Mouse (Mus musculus): ENCODE measurements at regions not wholly inside any gene's neighbourhood (a gene's known extent, or its start where the extent isn't known, plus 50 kb on each side); places are given as distances from the start of the nearest gene placed in this dataset.

DNA sequence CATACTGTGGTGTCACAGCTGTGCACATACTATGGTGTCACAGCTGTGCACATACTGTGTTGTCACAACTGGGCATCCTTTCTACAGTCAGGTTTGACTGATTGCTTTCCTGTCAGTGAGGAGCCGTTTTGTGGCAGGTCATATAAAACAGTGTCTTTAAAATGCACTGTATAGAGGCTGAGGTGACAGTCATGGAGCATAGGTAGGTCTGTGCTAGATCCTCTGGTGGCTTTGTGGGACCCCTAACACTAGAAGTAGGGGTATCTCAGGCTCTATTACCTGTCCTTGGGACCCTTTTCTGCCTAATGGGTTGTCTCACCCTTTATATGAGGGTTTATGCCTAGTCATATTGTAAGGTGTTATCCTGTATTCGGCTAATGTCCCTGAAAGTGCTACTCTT lies 132.4 kb upstream of the Map3k7 start:
- Histone ChIP-seq H3K4me1 (no peaks in the 10 kb centered on the region), H3K4me2 (no peak overlapping the region), H3K27ac (no peak overlapping the region), H3K9me3 (replicated peaks) (0 out of 2 replicates have a peak, but pooled peaks cover 14% of the 10 kb centered on the region), H3K36me3 (no peaks in the 10 kb centered on the region), H3K4me3 (no peak overlapping the region), H3K27me3 (replicated peaks) (no peaks in the 10 kb centered on the region), H3K9ac (no peak overlapping the region)
- WGBS (ENCODE audit: insufficient replicate concordance): 68% methylated on average over 2 of the region's 2 CpGs
- ATAC-seq: no peak

- H3K27ac ChIP-seq: no peak overlapping the region
- no peak overlapping the region for H3K9ac ChIP-seq
- H3K9me3 ChIP-seq (replicated peaks): 0 out of 2 replicates have a peak, but pooled peaks cover 1% of the 10 kb centered on the region
- 75% methylated on average over 4 of the region's 4 CpGs for WGBS (ENCODE audit: insufficient replicate concordance)
- ATAC-seq: no peak
- H3K4me2 ChIP-seq: no peak overlapping the region
- H3K4me3 ChIP-seq: no peak overlapping the region
- no peaks in the 10 kb centered on the region for H3K4me1 ChIP-seq
- H3K36me3 ChIP-seq: no peaks in the 10 kb centered on the region
- H3K27me3 ChIP-seq (replicated peaks): no peaks in the 10 kb centered on the region
These were observed 130.1 kb upstream of the Map3k7 start for GRCm38 (mm10) chr4:31833828-31834227.

DNA sequence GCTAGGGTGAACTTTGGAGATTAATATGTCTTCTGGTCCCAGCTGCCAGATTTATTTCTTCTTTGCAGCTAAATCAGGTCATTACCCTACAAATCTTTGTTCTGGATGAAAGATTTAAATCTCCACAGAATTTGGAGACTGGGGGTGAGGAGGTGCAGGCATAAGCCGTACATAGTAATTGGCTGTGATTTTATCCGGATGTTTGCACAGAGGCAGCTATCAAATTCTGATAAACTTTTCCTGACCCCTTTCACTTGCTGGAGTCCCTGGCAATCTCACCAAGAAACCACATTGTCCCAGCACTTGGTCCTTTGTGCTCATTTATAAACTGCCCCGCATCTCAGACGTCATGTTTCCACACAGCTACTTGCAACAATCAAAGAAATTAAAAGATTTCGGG lies 128.8 kb upstream of the Map3k7 start:
- no peaks in the 10 kb centered on the region for H3K4me1 ChIP-seq
- no peaks in the 10 kb centered on the region for H3K9me3 ChIP-seq (replicated peaks)
- H3K36me3 ChIP-seq: no peaks in the 10 kb centered on the region
- no peak overlapping the region for H3K4me2 ChIP-seq
- 63% methylated on average over 5 of the region's 5 CpGs for WGBS (ENCODE audit: insufficient replicate concordance)
- no peaks in the 10 kb centered on the region for H3K27me3 ChIP-seq (replicated peaks)
- no peak overlapping the region for H3K9ac ChIP-seq
- H3K4me3 ChIP-seq: no peak overlapping the region
- no peak overlapping the region for H3K27ac ChIP-seq
- no peak for ATAC-seq

- Histone ChIP-seq H3K36me3 (no peaks in the 10 kb centered on the region), H3K9ac (no peak overlapping the region), H3K4me1 (no peaks in the 10 kb centered on the region), H3K27ac (no peak overlapping the region), H3K27me3 (replicated peaks) (no peaks in the 10 kb centered on the region), H3K9me3 (replicated peaks) (no peaks in the 10 kb centered on the region), H3K4me2 (no peak overlapping the region), H3K4me3 (no peak overlapping the region)
- ATAC-seq: no peak
- WGBS (ENCODE audit: insufficient replicate concordance): 64% methylated on average over 5 of the region's 5 CpGs
These were observed 125.3 kb upstream of the Map3k7 start for GRCm38 (mm10) chr4:31838592-31838991.

DNA sequence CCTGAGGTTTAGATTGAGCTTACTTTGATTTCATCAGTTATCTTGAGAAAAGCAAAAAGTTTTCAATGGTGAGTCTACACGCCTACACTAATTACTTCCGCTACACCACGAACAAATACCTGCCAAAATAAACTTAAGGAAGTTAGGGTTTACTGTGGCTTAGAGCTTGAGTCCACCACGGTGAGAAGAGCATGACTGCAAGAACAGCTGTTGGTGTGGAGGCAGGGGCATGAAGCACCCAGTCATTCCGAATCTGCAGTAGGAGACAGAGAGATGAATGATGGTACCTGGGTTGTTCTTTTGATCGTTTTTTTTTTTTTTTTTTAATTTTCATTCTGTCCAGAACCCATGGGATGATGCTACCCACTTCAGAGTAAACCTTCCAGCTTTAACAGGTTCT lies 114.1 kb upstream of the Map3k7 start:
- no peaks in the 10 kb centered on the region for H3K9me3 ChIP-seq (replicated peaks)
- H3K36me3 ChIP-seq: no peaks in the 10 kb centered on the region
- H3K4me3 ChIP-seq: no peak overlapping the region
- WGBS (ENCODE audit: insufficient replicate concordance): 59% methylated on average over 6 of the region's 6 CpGs
- no peak overlapping the region for H3K27ac ChIP-seq
- no peaks in the 10 kb centered on the region for H3K4me1 ChIP-seq
- no peak overlapping the region for H3K9ac ChIP-seq
- no peak for ATAC-seq
- H3K4me2 ChIP-seq: no peak overlapping the region
- H3K27me3 ChIP-seq (replicated peaks): no peaks in the 10 kb centered on the region

GRCm38 (mm10) chr4:31851006-31851405 lies 112.9 kb upstream of the Map3k7 start:
- no peak for ATAC-seq
- WGBS (ENCODE audit: insufficient replicate concordance): 46% methylated on average over 3 of the region's 3 CpGs
- Histone ChIP-seq H3K4me2 (no peak overlapping the region), H3K4me3 (no peak overlapping the region), H3K9ac (no peak overlapping the region), H3K9me3 (replicated peaks) (no peaks in the 10 kb centered on the region), H3K36me3 (no peaks in the 10 kb centered on the region), H3K27me3 (replicated peaks) (no peaks in the 10 kb centered on the region), H3K27ac (no peak overlapping the region), H3K4me1 (no peaks in the 10 kb centered on the region)

- Histone ChIP-seq H3K36me3 (no peaks in the 10 kb centered on the region), H3K9ac (no peak overlapping the region), H3K27me3 (replicated peaks) (no peaks in the 10 kb centered on the region), H3K4me1 (no peaks in the 10 kb centered on the region), H3K9me3 (replicated peaks) (no peaks in the 10 kb centered on the region), H3K27ac (no peak overlapping the region), H3K4me3 (no peak overlapping the region), H3K4me2 (no peak overlapping the region)
- 74% methylated on average over 6 of the region's 6 CpGs for WGBS (ENCODE audit: insufficient replicate concordance)
- ATAC-seq: no peak
These were observed 110.0 kb upstream of the Map3k7 start for GRCm38 (mm10) chr4:31853851-31854250.

- Histone ChIP-seq H3K9me3 (replicated peaks) (0 out of 2 replicates have a peak, but pooled peaks cover 2% of the 10 kb centered on the region), H3K36me3 (no peaks in the 10 kb centered on the region), H3K27ac (no peak overlapping the region), H3K27me3 (replicated peaks) (no peaks in the 10 kb centered on the region), H3K4me2 (no peak overlapping the region), H3K9ac (no peak overlapping the region), H3K4me3 (no peak overlapping the region), H3K4me1 (no peaks in the 10 kb centered on the region)
- ATAC-seq: no peak
- 60% methylated on average over 2 of the region's 2 CpGs for WGBS (ENCODE audit: insufficient replicate concordance)
These were observed 103.5 kb upstream of the Map3k7 start for GRCm38 (mm10) chr4:31860389-31860788.

- no peak overlapping the region for H3K27ac ChIP-seq
- H3K4me1 ChIP-seq: no peaks in the 10 kb centered on the region
- no peak for ATAC-seq
- no peak overlapping the region for H3K4me2 ChIP-seq
- 0 out of 2 replicates have a peak, but pooled peaks cover 2% of the 10 kb centered on the region for H3K9me3 ChIP-seq (replicated peaks)
- H3K9ac ChIP-seq: no peak overlapping the region
- H3K27me3 ChIP-seq (replicated peaks): no peaks in the 10 kb centered on the region
- H3K4me3 ChIP-seq: no peak overlapping the region
- no peaks in the 10 kb centered on the region for H3K36me3 ChIP-seq
- whole genome bisulfite sequencing (ENCODE audit: insufficient replicate concordance): 47% methylated on average over 3 of the region's 3 CpGs
These were observed 102.7 kb upstream of the Map3k7 start for GRCm38 (mm10) chr4:31861172-31861571.

- no peak for ATAC-seq
- Histone ChIP-seq H3K4me2 (no peak overlapping the region), H3K27me3 (replicated peaks) (no peaks in the 10 kb centered on the region), H3K9ac (no peak overlapping the region), H3K4me3 (no peak overlapping the region), H3K36me3 (no peaks in the 10 kb centered on the region), H3K4me1 (no peaks in the 10 kb centered on the region), H3K9me3 (replicated peaks) (no peaks in the 10 kb centered on the region), H3K27ac (no peak overlapping the region)
- 71% methylated on average over 9 of the region's 9 CpGs for WGBS (ENCODE audit: insufficient replicate concordance)
These were observed 90.6 kb upstream of the Map3k7 start for GRCm38 (mm10) chr4:31872985-31873983.

DNA sequence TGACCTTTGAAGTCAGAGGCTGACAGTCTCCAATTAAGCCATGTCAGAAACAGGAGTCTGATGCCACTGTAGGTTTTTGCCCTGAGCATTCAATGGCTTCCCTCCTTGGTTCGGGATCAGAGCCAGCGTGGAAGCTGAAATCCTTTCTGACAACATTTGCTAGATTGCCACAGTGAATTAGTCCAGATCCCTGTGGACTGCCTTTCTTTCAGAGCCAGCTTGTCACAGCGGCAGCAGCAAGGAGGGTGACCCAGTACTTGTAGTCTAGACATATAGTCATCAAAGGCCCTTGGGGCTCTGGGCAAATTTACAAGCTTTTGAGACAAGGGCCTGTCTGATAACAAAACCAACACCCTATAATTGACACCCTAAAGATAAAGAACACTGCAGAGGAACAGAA lies 86.5 kb upstream of the Map3k7 start:
- Histone ChIP-seq H3K9me3 (replicated peaks) (no peaks in the 10 kb centered on the region), H3K9ac (no peak overlapping the region), H3K36me3 (no peaks in the 10 kb centered on the region), H3K4me3 (no peak overlapping the region), H3K27ac (no peak overlapping the region), H3K4me2 (no peak overlapping the region), H3K4me1 (no peaks in the 10 kb centered on the region), H3K27me3 (replicated peaks) (no peaks in the 10 kb centered on the region)
- 46% methylated on average over 3 of the region's 3 CpGs for WGBS (ENCODE audit: insufficient replicate concordance)
- ATAC-seq: no peak

- no peak for ATAC-seq
- Histone ChIP-seq H3K9me3 (replicated peaks) (no peaks in the 10 kb centered on the region), H3K4me2 (no peak overlapping the region), H3K4me1 (no peaks in the 10 kb centered on the region), H3K9ac (no peak overlapping the region), H3K4me3 (no peak overlapping the region), H3K27ac (no peak overlapping the region), H3K36me3 (no peaks in the 10 kb centered on the region), H3K27me3 (replicated peaks) (no peaks in the 10 kb centered on the region)
- 63% methylated on average over 10 of the region's 10 CpGs for WGBS (ENCODE audit: insufficient replicate concordance)
These were observed 85.3 kb upstream of the Map3k7 start for GRCm38 (mm10) chr4:31878493-31879191.

Data from liver, embryonic 12.5 days (tissue).